Mouse (Mus musculus) forebrain, embryonic 11.5 days (tissue): ENCODE data around the gene Gna15. TPM values are rescaled to one million over a fixed set of nuclear protein-coding genes. Genes with fewer than 3 reads are reported as not detected.
A peak's percentile ranks its signal among the peaks of the same experiment; 100 is the strongest.

Experiments used
- ATAC-seq: fragments of 200-750 bp; cut with Nextera tagmentation; replicated peaks from 2 replicates; pipeline ENCODE4 v1.8.0; 2017; ENCODE audit warnings: moderate TSS enrichment; ENCODE audit not compliant: low FRiP score
- DNase-seq: peaks from one replicate; pipeline ENCODE4 v3.0.0-alpha.2; 2017; ENCODE audit warnings: low spot score
- H3K27ac ChIP-seq: fragments of 300-500 bp; sonication (generic); 2 replicates; pipeline ENCODE4 v1.5.1; 2014; ENCODE audit warnings: low read depth, low read length
- H3K27me3 ChIP-seq: fragments of 300-500 bp; sonication (generic); 2 replicates; pipeline ENCODE4 v1.6.1; 2014; ENCODE audit warnings: mild to moderate bottlenecking, low read length, mixed read lengths; ENCODE audit not compliant: control insufficient read depth, insufficient read depth
- H3K36me3 ChIP-seq: fragments of 300-500 bp; sonication (generic); 2 replicates; pipeline ENCODE4 v1.6.1; 2014; ENCODE audit warnings: mild to moderate bottlenecking, low read length, moderate library complexity, mixed read lengths; ENCODE audit not compliant: control insufficient read depth, insufficient read depth
- H3K4me1 ChIP-seq: fragments of 300-500 bp; sonication (generic); replicated peaks from 2 replicates; pipeline ENCODE4 v1.6.1; 2014; ENCODE audit warnings: low read length, mixed read lengths; ENCODE audit not compliant: control insufficient read depth, insufficient read depth
- H3K4me2 ChIP-seq: fragments of 300-500 bp; sonication (generic); 2 replicates; pipeline ENCODE4 v1.6.1; 2014; ENCODE audit warnings: low read depth, mild to moderate bottlenecking, low read length, moderate library complexity, mixed read lengths; ENCODE audit not compliant: severe bottlenecking
- H3K4me3 ChIP-seq: fragments of 300-500 bp; sonication (generic); 2 replicates; pipeline ENCODE4 v1.5.1; 2014; ENCODE audit warnings: low read depth, low read length
- H3K9ac ChIP-seq: fragments of 300-500 bp; sonication (generic); 2 replicates; pipeline ENCODE4 v1.6.1; 2014; ENCODE audit warnings: low read length
- H3K9me3 ChIP-seq: fragments of 300-500 bp; sonication (generic); 2 replicates; pipeline ENCODE4 v1.6.1; 2016; ENCODE audit warnings: low read length, mixed read lengths; ENCODE audit not compliant: control insufficient read depth
- WGBS: fragments of 180-500 bp; shearing (Covaris S2); extraction: QIAGEN DNeasy Blood & Tissue Kit; methylation state at CpG from one replicate; pipeline ENCODE4 v1.1.7; 2014; 5-methylcytosine and 5-hydroxymethylcytosine counted together
- polyA plus RNA-seq: library from polyadenylated mRNA; unstranded; fragments of >200 nt; fragmentation: Nextera tagmentation; extraction: Ambion mirVana; gene quantifications from 2 replicates; pipeline ENCODE4 v1.2.1, GENCODE M21; 2014

The Gna15 gene
- polyA plus RNA-seq, 1 experiment from 2014 or later: 0.68 TPM

DNA sequence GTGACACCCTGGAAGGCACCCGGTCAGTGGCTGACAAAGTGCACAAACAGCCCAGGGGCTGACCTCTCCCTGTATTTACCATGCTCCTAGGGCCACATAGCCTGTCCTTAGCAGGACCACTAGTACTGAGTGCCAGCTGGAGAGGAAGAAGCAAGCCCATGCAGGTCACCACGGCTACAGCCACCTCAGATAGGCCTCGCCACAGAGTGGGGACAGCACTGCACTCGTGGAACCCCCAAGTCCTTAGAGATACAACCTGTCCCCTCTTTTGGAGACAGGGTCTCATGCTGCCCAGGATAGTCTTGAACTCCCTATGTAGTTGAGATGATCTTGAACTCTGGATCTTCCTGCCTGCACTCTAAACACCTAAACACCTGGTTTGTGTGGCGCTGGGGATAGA, 17.3 kb upstream of the Gna15 start:
- Histone ChIP-seq H3K27ac (no peak overlapping the region), H3K9ac (no peak overlapping the region), H3K4me2 (no peak overlapping the region), H3K4me3 (no peak overlapping the region), H3K27me3 (no peaks in the 10 kb centered on the region), H3K36me3 (no peaks in the 10 kb centered on the region), H3K9me3 (no peaks in the 10 kb centered on the region), H3K4me1 (peaks cover 20% of the 10 kb centered on the region)
- DNase-seq: no peak
- no peak for ATAC-seq
- WGBS: 88% methylated on average over 5 of the region's 5 CpGs

GRCm38 (mm10) chr10:81538321-81539048, 14.5 kb upstream of the Gna15 start:
- Histone ChIP-seq H3K27me3 (no peaks in the 10 kb centered on the region), H3K4me3 (no peak overlapping the region), H3K9me3 (no peaks in the 10 kb centered on the region), H3K9ac (no peak overlapping the region), H3K36me3 (no peaks in the 10 kb centered on the region), H3K4me2 (no peak overlapping the region), H3K27ac (no peak overlapping the region), H3K4me1 (peaks cover 14% of the 10 kb centered on the region)
- WGBS: 86% methylated on average over 3 of the region's 3 CpGs
- DNase-seq (no peak), ATAC-seq (no peak)

DNA sequence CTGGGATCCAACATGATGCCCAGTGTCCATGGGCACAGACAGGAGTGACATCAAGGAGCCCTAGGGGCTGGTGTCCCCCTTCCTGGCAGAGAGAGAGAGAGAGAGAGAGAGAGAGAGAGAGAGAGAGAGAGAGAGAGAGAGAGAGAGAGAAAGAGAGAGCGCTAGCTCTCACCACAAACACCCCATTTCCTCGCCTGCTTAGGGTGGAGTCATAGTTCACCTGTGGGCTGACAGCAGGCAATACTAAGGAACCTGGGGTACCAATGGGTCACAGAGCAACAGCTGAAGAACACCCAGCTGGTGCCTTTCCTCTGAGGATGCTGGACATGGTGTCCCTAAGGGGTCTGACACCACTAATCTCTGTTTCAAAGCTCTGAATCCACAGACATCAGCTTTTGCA, 13.4 kb upstream of the Gna15 start:
- H3K36me3 ChIP-seq: no peaks in the 10 kb centered on the region; the same call in 1 of the 2 replicates
- no peak overlapping the region for H3K27ac ChIP-seq
- H3K27me3 ChIP-seq: no peaks in the 10 kb centered on the region
- DNase-seq (no peak), ATAC-seq (no peak)
- H3K9me3 ChIP-seq: no peaks in the 10 kb centered on the region
- H3K4me3 ChIP-seq: no peak overlapping the region
- H3K4me2 ChIP-seq: no peak overlapping the region
- H3K9ac ChIP-seq: no peak overlapping the region
- H3K4me1 ChIP-seq: 0 out of 2 replicates have a peak, but pooled peaks cover 7% of the 10 kb centered on the region
- 92% methylated on average over 2 of the region's 2 CpGs for WGBS

- no peak overlapping the region for H3K27ac ChIP-seq
- H3K9me3 ChIP-seq: no peaks in the 10 kb centered on the region
- no peak overlapping the region for H3K4me3 ChIP-seq
- no peaks in the 10 kb centered on the region; the same call in 1 of the 2 replicates for H3K36me3 ChIP-seq
- no peak overlapping the region for H3K9ac ChIP-seq
- H3K4me2 ChIP-seq: no peak overlapping the region
- DNase-seq (no peak), ATAC-seq (no peak)
- 0 out of 2 replicates have a peak, but pooled peaks cover 4% of the 10 kb centered on the region for H3K4me1 ChIP-seq
- H3K27me3 ChIP-seq: no peaks in the 10 kb centered on the region
- 80% methylated on average over 6 of the region's 6 CpGs for WGBS
These were observed 12.7 kb upstream of the Gna15 start for GRCm38 (mm10) chr10:81536734-81537133.

GRCm38 (mm10) chr10:81534826-81535225, 10.8 kb upstream of the Gna15 start:
- ATAC-seq (no peak), DNase-seq (peak; percentile 53)
- H3K9ac ChIP-seq: no peak overlapping the region
- H3K36me3 ChIP-seq: no peaks in the 10 kb centered on the region; the same call in 1 of the 2 replicates
- no peak overlapping the region for H3K4me3 ChIP-seq
- WGBS: 58% methylated on average over 16 of the region's 16 CpGs
- H3K27ac ChIP-seq: no peak overlapping the region
- no peaks in the 10 kb centered on the region for H3K9me3 ChIP-seq
- H3K27me3 ChIP-seq: no peaks in the 10 kb centered on the region
- 0 out of 2 replicates have a peak, but pooled peaks cover 2% of the 10 kb centered on the region for H3K4me1 ChIP-seq
- no peak overlapping the region for H3K4me2 ChIP-seq

- no peak overlapping the region for H3K27ac ChIP-seq
- DNase-seq (peak; percentile 88), ATAC-seq (peak; percentile 37; the same call in 1 of the 2 replicates)
- no peaks in the 10 kb centered on the region for H3K9me3 ChIP-seq
- 14% methylated on average over 14 of the region's 14 CpGs for WGBS
- H3K27me3 ChIP-seq: no peaks in the 10 kb centered on the region
- no peak overlapping the region for H3K4me3 ChIP-seq
- H3K4me1 ChIP-seq: no peaks in the 10 kb centered on the region
- no peak overlapping the region for H3K4me2 ChIP-seq
- H3K36me3 ChIP-seq: no peaks in the 10 kb centered on the region; the same call in 1 of the 2 replicates
- no peak overlapping the region for H3K9ac ChIP-seq
These were observed 2.8 kb upstream of the Gna15 start for GRCm38 (mm10) chr10:81526779-81527178.

- H3K9ac ChIP-seq: no peak overlapping the region
- ATAC-seq: no peak
- H3K36me3 ChIP-seq: no peaks in the 10 kb centered on the region; the same call in 1 of the 2 replicates
- WGBS: 74% methylated on average over 12 of the region's 13 CpGs
- no peak overlapping the region for H3K4me2 ChIP-seq
- H3K27ac ChIP-seq: no peak overlapping the region
- DNase-seq: no peak
- H3K9me3 ChIP-seq: no peaks in the 10 kb centered on the region
- no peaks in the 10 kb centered on the region; the same call in 1 of the 2 replicates for H3K27me3 ChIP-seq
- H3K4me1 ChIP-seq: no peaks in the 10 kb centered on the region
- H3K4me3 ChIP-seq: no peak overlapping the region
These were observed 1.1 kb upstream of the Gna15 start for GRCm38 (mm10) chr10:81525017-81525694.

DNA sequence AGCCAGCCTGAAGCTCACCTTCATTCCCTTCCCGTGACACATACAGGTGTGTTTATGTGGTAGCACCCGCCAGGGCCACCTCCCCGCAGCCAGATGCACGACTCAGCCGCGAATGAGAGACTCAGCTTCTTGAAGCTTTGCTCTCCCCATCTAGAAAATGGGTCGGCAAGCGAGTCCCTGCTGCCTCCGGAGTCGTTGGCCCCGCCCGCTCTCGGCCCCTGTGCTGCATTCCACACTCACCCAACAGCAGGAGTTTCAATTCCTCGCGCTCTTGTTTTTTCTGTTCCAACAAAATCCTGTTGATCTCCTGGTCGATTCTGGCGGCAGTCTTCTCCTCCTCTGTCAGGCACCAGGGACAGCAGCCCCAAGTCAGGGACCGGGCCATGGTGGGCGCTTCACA, 455 bp downstream of the Gna15 start:
- Histone ChIP-seq H3K9ac (no peak overlapping the region), H3K9me3 (no peaks in the 10 kb centered on the region), H3K27ac (no peak overlapping the region), H3K27me3 (no peaks in the 10 kb centered on the region; the same call in 1 of the 2 replicates), H3K4me3 (no peak overlapping the region), H3K4me2 (no peak overlapping the region), H3K36me3 (no peaks in the 10 kb centered on the region), H3K4me1 (no peaks in the 10 kb centered on the region)
- ATAC-seq: no peak
- 21% methylated on average over 19 of the region's 19 CpGs for WGBS
- DNase-seq: no peak
